Mouse (Mus musculus) ES-E14 (cell line): ENCODE results near the gene Scarf1.

Source experiments
- HCFC1 ChIP-seq: IDR thresholded peaks from 2 replicates; pipeline ENCODE4 v1.6.1; 2012; ENCODE audit warnings: low read length, inconsistent platforms, borderline replicate concordance; ENCODE audit not compliant: insufficient read depth
- ZC3H11A ChIP-seq: IDR thresholded peaks from 2 replicates; pipeline ENCODE4 v1.6.1; 2012; ENCODE audit warnings: low read depth, mild to moderate bottlenecking, inconsistent platforms, low read length, borderline replicate concordance
- ZNF384 ChIP-seq: IDR thresholded peaks from 2 replicates; pipeline ENCODE4 v1.6.1; 2012; ENCODE audit warnings: low read depth, low read length, inconsistent platforms

DNA sequence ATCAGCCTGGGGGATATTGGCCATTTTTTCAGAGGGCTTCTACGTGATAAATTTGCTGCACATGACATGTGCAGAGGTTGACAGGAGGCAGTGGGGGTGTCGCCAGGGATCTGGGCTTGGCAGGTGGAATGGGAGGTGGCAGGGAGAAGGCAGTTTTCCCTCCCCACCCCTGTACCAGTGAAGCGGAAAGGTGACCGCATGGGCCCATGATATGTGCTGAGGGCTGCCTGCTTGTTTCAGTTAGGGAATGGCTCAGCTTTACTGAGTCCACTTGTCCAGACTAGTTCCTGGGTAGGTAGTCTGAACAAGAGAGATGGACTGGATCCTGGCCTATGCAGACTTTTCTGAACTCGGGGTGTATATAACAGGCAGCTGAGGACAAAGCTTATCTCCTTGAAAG, 38.0 kb downstream of the Scarf1 start:
- TF ChIP-seq ZNF384: no peak
- TF ChIP-seq HCFC1: no peak
- no peak for TF ChIP-seq ZC3H11A
